Mouse (Mus musculus) regulatory T cell (primary cell): ENCODE measurements around the gene Olfr488.
"Not testable (repeated sequence)": the region's sequence is repeated elsewhere in the genome, so short reads cannot be mapped to it uniquely, and the experiment has no call there.

ENCODE experiments used
- in situ Hi-C: fragments of 300-600 bp; cut with MboI, MseI; formaldehyde crosslinking; loops from one replicate; pipeline ENCODE4 v1.15.1; 2025; ENCODE audit warnings: high pct_unique_total_duplicates

The Olfr488 gene

GRCm38 (mm10) chr7:108258247-108258646, at the start of gene Olfr488:
Gene Olfr488, minus strand, starts transcription at chr7:108258347.
- in situ Hi-C loops: no loop called here

DNA sequence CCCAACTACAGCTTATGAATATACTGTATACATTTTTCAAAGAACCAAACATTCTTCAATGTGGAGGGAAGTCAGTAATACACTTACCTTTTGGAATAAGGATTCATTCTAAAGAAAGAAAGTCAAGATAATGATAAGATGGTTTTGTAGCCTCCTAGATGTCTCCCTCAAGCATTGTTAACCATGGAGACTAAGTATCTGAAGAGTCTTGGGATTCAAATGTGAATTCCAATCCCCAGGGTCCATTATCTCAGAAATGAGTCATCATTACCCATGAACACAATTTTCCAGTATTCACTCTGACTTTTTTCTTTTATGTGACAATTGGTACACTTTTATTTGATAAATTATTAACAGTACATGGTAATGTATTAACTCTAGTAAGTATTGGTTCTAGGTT, 30.7 kb upstream of the Olfr488 start, which contains the start of gene Olfr490:
TSS of gene Olfr490 (minus strand) at position 101 of the 400 bp plus-strand sequence.
- in situ Hi-C loops: no loop called here

DNA sequence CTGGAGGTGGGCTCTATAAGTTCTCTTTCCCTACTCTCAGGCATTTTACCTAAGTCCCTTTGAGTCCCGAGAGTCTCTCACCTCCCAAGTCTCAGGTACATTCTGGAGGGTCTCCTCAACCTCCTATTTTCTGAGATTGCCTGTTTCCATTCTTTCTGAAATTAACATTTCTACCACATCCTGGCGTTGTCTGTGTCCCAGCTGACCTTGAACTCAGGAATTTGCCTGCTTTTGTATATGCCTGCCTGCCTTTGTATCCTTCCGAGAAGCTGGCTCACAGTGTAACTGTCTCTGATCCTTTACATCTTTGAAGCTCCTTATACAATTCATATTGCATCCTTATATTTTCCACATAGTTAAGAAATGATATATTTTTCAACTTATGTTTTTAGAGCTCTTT, 24.6 kb downstream of the Olfr488 start:
- in situ Hi-C loops: no loop called here

- in situ Hi-C loops: not testable (repeated sequence)
Measured at GRCm38 (mm10) chr7:108214536-108214935, 43.6 kb downstream of the Olfr488 start, which contains the start of gene Olfr487. Gene Olfr487, minus strand, starts transcription at chr7:108214636.
